Mouse (Mus musculus) ES-E14 (cell line): Measurements from ENCODE around the gene Prkag2. TPM values are rescaled to one million over a fixed set of nuclear protein-coding genes. Genes with fewer than 3 reads are reported as not detected.

Experiments used
- DNase-seq: peaks from one replicate; pipeline ENCODE4 v3.0.0-alpha.2; 2013; ENCODE audit warnings: low read depth, low spot score
- H3K27ac ChIP-seq: 2 replicates; pipeline ENCODE4 v1.5.1; 2012; ENCODE audit warnings: low read depth, mild to moderate bottlenecking, low read length, moderate library complexity, mixed read lengths; ENCODE audit not compliant: poor library complexity, insufficient read depth, severe bottlenecking
- H3K36me3 ChIP-seq: 2 replicates; pipeline ENCODE4 v1.6.1; 2012; ENCODE audit warnings: mild to moderate bottlenecking, low read length, moderate library complexity, mixed read lengths; ENCODE audit not compliant: control insufficient read depth, poor library complexity, insufficient read depth, severe bottlenecking
- H3K4me1 ChIP-seq, 2 experiments: fragments of 150-350 bp in 1 of 2; sonication (generic) in 1 of 2; 2 replicates each; pipeline ENCODE4 v1.6.1; 2012; ENCODE audit warnings: low read length in 2 of 2, mild to moderate bottlenecking in 1 of 2, mixed read lengths in 1 of 2; ENCODE audit not compliant: control insufficient read depth in 2 of 2, insufficient read depth in 2 of 2, poor library complexity in 1 of 2
- H3K4me3 ChIP-seq, 2 experiments: fragments of 150-350 bp in 1 of 2; sonication (generic) in 1 of 2; 2 replicates each; pipeline ENCODE4 v1.5.1; 2012; ENCODE audit warnings: low read length in 2 of 2, low read depth in 1 of 2, mild to moderate bottlenecking in 1 of 2, mixed read lengths in 1 of 2; ENCODE audit not compliant: insufficient read depth in 1 of 2, poor library complexity in 1 of 2, severe bottlenecking in 1 of 2
- H3K9ac ChIP-seq: 2 replicates; pipeline ENCODE4 v1.6.1; 2012; ENCODE audit warnings: low read depth, mild to moderate bottlenecking, low read length, mixed read lengths; ENCODE audit not compliant: poor library complexity, insufficient read depth, severe bottlenecking
- H3K9me3 ChIP-seq: fragments of 150-350 bp; sonication (generic); 2 replicates; pipeline ENCODE4 v1.6.1; 2012; ENCODE audit warnings: low read depth, mild to moderate bottlenecking, low read length; ENCODE audit not compliant: control insufficient read depth, insufficient read depth
- CHD2 ChIP-seq: IDR thresholded peaks from 2 replicates; pipeline ENCODE4 v1.6.1; 2014; ENCODE audit warnings: mild to moderate bottlenecking, low read depth, low read length, inconsistent platforms
- HCFC1 ChIP-seq: IDR thresholded peaks from 2 replicates; pipeline ENCODE4 v1.6.1; 2012; ENCODE audit warnings: low read length, inconsistent platforms, borderline replicate concordance; ENCODE audit not compliant: insufficient read depth
- MAFK ChIP-seq: IDR thresholded peaks from 2 replicates; pipeline ENCODE4 v1.6.1; 2014; ENCODE audit warnings: mild to moderate bottlenecking, low read depth, low read length, inconsistent platforms; ENCODE audit not compliant: insufficient read depth
- ZC3H11A ChIP-seq: IDR thresholded peaks from 2 replicates; pipeline ENCODE4 v1.6.1; 2012; ENCODE audit warnings: low read depth, mild to moderate bottlenecking, inconsistent platforms, low read length, borderline replicate concordance
- ZNF384 ChIP-seq: IDR thresholded peaks from 2 replicates; pipeline ENCODE4 v1.6.1; 2012; ENCODE audit warnings: low read depth, low read length, inconsistent platforms
- in situ Hi-C, 2 experiments: fragments of 600-800 bp; cut with MboI; formaldehyde crosslinking; loops; one replicate each; pipeline ENCODE4 v1.15.1; 2025; ENCODE audit warnings: low sequenced_read_pairs in 2 of 2, inconsistent platforms in 1 of 2; ENCODE audit not compliant: unreplicated experiment in 2 of 2
- total RNA-seq: library from RNA; depleted of rRNA; stranded (reverse); fragments of 300-350 nt; gene quantifications from 2 replicates; pipeline ENCODE4 v1.2.3, GENCODE M21; 2012

Prkag2 gene
- total RNA-seq, 1 experiment = 10.5 TPM

- no peaks in the 10 kb centered on the region for H3K9me3 ChIP-seq
- peaks cover 0 to 1% of the 10 kb centered on the region in 2 experiments; a peak in 2 of 4 replicates for H3K4me1 ChIP-seq
- no peaks in the 10 kb centered on the region for H3K36me3 ChIP-seq
- H3K27ac ChIP-seq = no peak overlapping the region
- TF ChIP-seq HCFC1 = no peak
- TF ChIP-seq CHD2 = no peak
- TF ChIP-seq MAFK = no peak
- no peak for TF ChIP-seq ZC3H11A
- no peak for TF ChIP-seq ZNF384
- DNase-seq = no peak
- in situ Hi-C loops = no loop called here
- H3K9ac ChIP-seq = peak overlapping the region; percentile 43; the same call in 1 of the 2 replicates
- H3K4me3 ChIP-seq = peak overlapping the region; percentile 24 to 54; a peak in 2 of 4 replicates
These were observed 208.0 kb downstream of the Prkag2 start for GRCm38 (mm10) chr5:24892461-24892860.

GRCm38 (mm10) chr5:24889860-24890259, 210.6 kb downstream of the Prkag2 start:
- peaks cover 6% of the 10 kb centered on the region; the same call in 1 of the 2 replicates for H3K36me3 ChIP-seq
- no peaks in the 10 kb centered on the region for H3K4me1 ChIP-seq
- DNase-seq = no peak
- no peaks in the 10 kb centered on the region for H3K9me3 ChIP-seq
- in situ Hi-C loops = no loop called here
- TF ChIP-seq HCFC1 (no peak), ZC3H11A (no peak), CHD2 (no peak), ZNF384 (no peak), MAFK (no peak)
- no peak overlapping the region for H3K27ac ChIP-seq
- no peak overlapping the region for H3K4me3 ChIP-seq
- H3K9ac ChIP-seq = no peak overlapping the region

GRCm38 (mm10) chr5:24888874-24889591, 211.4 kb downstream of the Prkag2 start:
- H3K9me3 ChIP-seq = no peaks in the 10 kb centered on the region
- in situ Hi-C loops = no loop called here
- H3K4me3 ChIP-seq = no peak overlapping the region
- no peak overlapping the region for H3K9ac ChIP-seq
- H3K4me1 ChIP-seq = no peaks in the 10 kb centered on the region
- TF ChIP-seq CHD2 (no peak), HCFC1 (no peak), ZNF384 (no peak), ZC3H11A (no peak), MAFK (no peak)
- H3K36me3 ChIP-seq = peaks cover 6% of the 10 kb centered on the region; the same call in 1 of the 2 replicates
- H3K27ac ChIP-seq = no peak overlapping the region
- DNase-seq = no peak

GRCm38 (mm10) chr5:24887271-24887670, 213.2 kb downstream of the Prkag2 start:
- H3K36me3 ChIP-seq = peaks cover 6% of the 10 kb centered on the region; the same call in 1 of the 2 replicates
- H3K9ac ChIP-seq = no peak overlapping the region
- H3K4me3 ChIP-seq = no peak overlapping the region
- in situ Hi-C loops = no loop called here
- H3K4me1 ChIP-seq = no peaks in the 10 kb centered on the region
- no peak overlapping the region for H3K27ac ChIP-seq
- H3K9me3 ChIP-seq = no peaks in the 10 kb centered on the region
- TF ChIP-seq ZNF384 = no peak
- TF ChIP-seq MAFK = no peak
- no peak for TF ChIP-seq ZC3H11A
- no peak for TF ChIP-seq CHD2
- TF ChIP-seq HCFC1 = no peak
- DNase-seq = no peak

GRCm38 (mm10) chr5:24878713-24879112, 221.7 kb downstream of the Prkag2 start:
- H3K9me3 ChIP-seq = no peaks in the 10 kb centered on the region
- no peak overlapping the region for H3K4me3 ChIP-seq
- peaks cover 7% of the 10 kb centered on the region for H3K36me3 ChIP-seq
- H3K4me1 ChIP-seq = no peaks in the 10 kb centered on the region
- no peak for DNase-seq
- TF ChIP-seq CHD2 (no peak), HCFC1 (no peak), MAFK (no peak), ZNF384 (no peak), ZC3H11A (no peak)
- in situ Hi-C loops = no loop called here
- H3K9ac ChIP-seq = no peak overlapping the region
- no peak overlapping the region for H3K27ac ChIP-seq
